Mouse (Mus musculus): Measurements from ENCODE around the gene Fhdc1. TPM values are rescaled to one million over a fixed set of nuclear protein-coding genes. Genes with fewer than 3 reads are reported as not detected.

The Fhdc1 gene
- polyA plus RNA-seq, 1 experiment from 2014 or later, result 59.2 TPM

DNA sequence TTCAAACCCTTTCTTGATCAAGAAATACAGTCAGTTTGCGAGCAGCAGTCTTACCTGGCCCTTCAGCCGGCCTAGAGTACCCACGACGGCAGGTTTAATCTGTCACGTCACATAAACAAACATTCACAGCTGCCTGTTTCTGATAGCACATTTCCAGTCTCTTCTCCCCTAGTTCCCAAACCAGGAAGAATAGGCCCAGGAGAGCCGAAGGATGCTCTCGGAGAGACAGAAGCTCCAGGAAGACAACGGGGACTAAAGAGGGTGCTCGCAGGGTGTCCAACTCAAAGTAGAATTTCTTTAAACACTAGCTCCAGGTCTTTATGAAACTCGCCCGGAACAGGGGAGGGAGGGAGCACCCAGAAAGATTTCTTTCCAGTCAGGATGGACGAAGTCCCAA is 1.3 kb downstream of the Fhdc1 start:
- Histone ChIP-seq H3K9ac (ENCODE audit: low read depth, low read length) (peak overlapping the region; percentile 91), H3K9me3 (replicated peaks; ENCODE audit: control insufficient read depth, low read length) (no peaks in the 10 kb centered on the region), H3K27me3 (ENCODE audit: control insufficient read depth, insufficient read depth, low read depth, low read length) (peaks cover 25% of the 10 kb centered on the region), H3K4me1 (ENCODE audit: control insufficient read depth, low read depth, low read length) (peaks cover 42% of the 10 kb centered on the region), H3K4me2 (ENCODE audit: low read depth, low read length) (peak overlapping the region; percentile 97), H3K4me3 (ENCODE audit: low read depth, low read length) (peak overlapping the region; percentile 80), H3K27ac (ENCODE audit: low read length) (peak overlapping the region; percentile 86), H3K36me3 (ENCODE audit: control insufficient read depth, insufficient read depth) (peaks cover 14% of the 10 kb centered on the region)
- ATAC-seq (ENCODE audit: low read depth), result peak; percentile 66
- 4% methylated on average over 12 of the region's 12 CpGs for WGBS (ENCODE audit: insufficient replicate concordance)

DNA sequence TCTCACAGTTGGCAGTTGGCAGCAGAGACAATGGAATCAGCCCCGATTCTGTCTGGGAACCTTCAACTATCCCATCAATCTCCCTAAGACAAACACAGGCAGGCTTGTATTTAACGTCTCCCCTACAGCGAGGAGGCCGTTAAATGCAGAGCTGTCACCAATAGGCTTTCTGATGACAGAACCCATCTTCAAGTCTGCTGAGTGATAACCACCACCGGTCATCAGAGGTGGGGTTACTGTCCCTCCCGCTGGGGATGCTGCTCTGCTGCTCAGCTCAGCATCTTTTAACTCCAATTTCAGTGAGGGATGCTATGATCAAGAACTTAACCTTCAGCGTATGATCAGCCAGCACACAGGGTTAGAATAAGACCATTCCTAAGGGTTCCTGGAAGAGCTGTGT is 2.0 kb downstream of the Fhdc1 start:
- Histone ChIP-seq H3K9ac (ENCODE audit: low read depth, low read length) (peak overlapping the region; percentile 91), H3K27ac (ENCODE audit: low read length) (peak overlapping the region; percentile 86), H3K4me1 (ENCODE audit: control insufficient read depth, low read depth, low read length) (peaks cover 49% of the 10 kb centered on the region), H3K4me3 (ENCODE audit: low read depth, low read length) (peak overlapping the region; percentile 80), H3K27me3 (ENCODE audit: control insufficient read depth, insufficient read depth, low read depth, low read length) (peaks cover 25% of the 10 kb centered on the region), H3K4me2 (ENCODE audit: low read depth, low read length) (peak overlapping the region; percentile 97), H3K36me3 (ENCODE audit: control insufficient read depth, insufficient read depth) (peaks cover 20% of the 10 kb centered on the region), H3K9me3 (replicated peaks; ENCODE audit: control insufficient read depth, low read length) (no peaks in the 10 kb centered on the region)
- WGBS (ENCODE audit: insufficient replicate concordance), result 7% methylated on average over 7 of the region's 7 CpGs
- peak; percentile 56 for ATAC-seq (ENCODE audit: low read depth)

DNA sequence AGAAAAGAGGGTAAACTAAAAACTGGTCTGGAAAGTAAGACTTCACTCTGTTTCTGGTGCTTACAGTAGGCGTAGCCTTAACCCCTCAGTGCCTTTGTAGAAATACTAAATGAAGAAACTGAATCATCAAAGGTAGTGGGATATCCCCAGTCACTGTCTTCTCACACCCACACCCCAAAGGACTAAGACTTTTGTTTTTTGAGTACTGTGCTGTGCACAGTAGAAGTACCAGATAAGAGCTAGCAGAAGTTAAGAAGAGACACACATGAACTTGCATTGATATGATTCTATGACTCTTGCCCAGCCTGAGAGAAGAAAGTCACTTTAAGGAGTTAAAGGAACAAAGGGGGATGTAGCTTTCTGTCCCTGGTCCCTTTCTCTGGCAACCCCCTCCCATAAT is 2.7 kb downstream of the Fhdc1 start:
- peak overlapping the region; percentile 91 for H3K9ac ChIP-seq (ENCODE audit: low read depth, low read length)
- H3K36me3 ChIP-seq (ENCODE audit: control insufficient read depth, insufficient read depth), result peaks cover 23% of the 10 kb centered on the region
- ATAC-seq (ENCODE audit: low read depth), result no peak
- peak overlapping the region; percentile 80 for H3K4me3 ChIP-seq (ENCODE audit: low read depth, low read length)
- peak overlapping the region; percentile 97 for H3K4me2 ChIP-seq (ENCODE audit: low read depth, low read length)
- peaks cover 55% of the 10 kb centered on the region for H3K4me1 ChIP-seq (ENCODE audit: control insufficient read depth, low read depth, low read length)
- H3K9me3 ChIP-seq (replicated peaks; ENCODE audit: control insufficient read depth, low read length), result no peaks in the 10 kb centered on the region
- 43% methylated on average over 1 of the region's 1 CpGs for WGBS (ENCODE audit: insufficient replicate concordance)
- H3K27ac ChIP-seq (ENCODE audit: low read length), result peak overlapping the region; percentile 86
- H3K27me3 ChIP-seq (ENCODE audit: control insufficient read depth, insufficient read depth, low read depth, low read length), result peaks cover 22% of the 10 kb centered on the region

DNA sequence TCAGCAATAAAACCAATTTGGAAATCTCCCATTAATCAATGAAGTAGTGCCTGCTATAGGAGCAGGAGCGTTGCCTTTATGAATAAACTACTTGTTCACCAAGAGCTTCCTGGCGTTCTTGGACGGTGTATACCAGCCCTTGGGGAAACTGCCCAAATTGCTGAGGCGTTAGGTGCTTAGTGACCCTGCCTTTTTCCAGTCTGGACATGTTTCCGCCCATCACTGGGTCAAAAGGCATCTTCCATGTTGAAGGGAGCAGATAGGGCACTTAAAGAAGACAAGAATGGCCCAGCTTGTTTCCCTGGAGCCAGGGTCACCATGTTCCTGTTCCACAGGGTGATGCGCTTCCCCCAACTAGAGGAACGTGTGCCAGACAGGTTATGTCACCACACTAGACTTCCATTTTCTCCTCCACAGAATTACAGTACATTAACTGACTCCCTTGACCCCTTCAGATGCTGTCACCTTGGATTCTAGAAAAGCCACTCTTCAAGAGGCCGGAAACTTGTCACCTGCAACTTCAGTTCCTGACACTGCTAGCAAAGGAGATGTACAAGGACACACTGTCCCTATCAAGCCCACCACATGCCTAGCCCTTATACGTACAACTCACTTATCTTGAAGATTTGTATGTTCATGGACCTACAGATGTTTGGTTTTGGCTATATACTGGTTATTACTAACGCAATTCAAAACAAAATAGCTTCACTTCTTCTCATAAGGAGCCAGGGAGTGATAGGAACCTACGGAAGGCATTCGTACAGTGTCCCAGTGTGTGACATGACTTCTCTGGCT is 5.1 kb downstream of the Fhdc1 start:
- Histone ChIP-seq H3K9me3 (replicated peaks; ENCODE audit: control insufficient read depth, low read length) (no peaks in the 10 kb centered on the region), H3K27ac (ENCODE audit: low read length) (peak overlapping the region; percentile 33; the same call in 1 of the 2 replicates), H3K4me1 (ENCODE audit: control insufficient read depth, low read depth, low read length) (peaks cover 61% of the 10 kb centered on the region), H3K4me2 (ENCODE audit: low read depth, low read length) (peak overlapping the region; percentile 97), H3K36me3 (ENCODE audit: control insufficient read depth, insufficient read depth) (peaks cover 25% of the 10 kb centered on the region), H3K4me3 (ENCODE audit: low read depth, low read length) (peak overlapping the region; percentile 80), H3K9ac (ENCODE audit: low read depth, low read length) (peak overlapping the region; percentile 17; the same call in 1 of the 2 replicates), H3K27me3 (ENCODE audit: control insufficient read depth, insufficient read depth, low read depth, low read length) (peaks cover 16% of the 10 kb centered on the region)
- WGBS (ENCODE audit: insufficient replicate concordance), result 78% methylated on average over 12 of the region's 12 CpGs
- no peak for ATAC-seq (ENCODE audit: low read depth)

DNA sequence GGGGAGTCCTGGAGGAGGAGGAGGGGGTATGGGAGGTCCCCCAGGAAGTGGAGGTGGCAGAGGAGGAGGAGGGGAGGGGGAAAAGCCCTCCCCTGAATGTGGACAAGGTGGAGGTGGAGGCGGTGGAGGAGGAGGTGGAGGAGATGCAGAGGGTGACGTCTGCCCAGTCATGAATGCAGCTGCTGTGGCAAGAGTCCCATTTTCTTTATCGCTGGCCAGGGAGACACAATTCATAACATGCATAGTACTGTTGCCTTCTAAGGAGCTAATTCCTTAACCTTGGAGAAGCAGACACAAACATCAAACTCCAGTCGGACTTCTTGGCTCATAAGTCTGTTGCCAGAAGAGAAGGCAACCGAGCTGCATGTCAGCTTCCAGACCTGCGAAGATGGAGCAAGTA is 5.8 kb downstream of the Fhdc1 start:
- WGBS (ENCODE audit: insufficient replicate concordance), result 76% methylated on average over 6 of the region's 6 CpGs
- H3K27ac ChIP-seq (ENCODE audit: low read length), result no peak overlapping the region
- H3K4me2 ChIP-seq (ENCODE audit: low read depth, low read length), result peak overlapping the region; percentile 61
- H3K36me3 ChIP-seq (ENCODE audit: control insufficient read depth, insufficient read depth), result peaks cover 33% of the 10 kb centered on the region
- no peaks in the 10 kb centered on the region for H3K9me3 ChIP-seq (replicated peaks; ENCODE audit: control insufficient read depth, low read length)
- H3K27me3 ChIP-seq (ENCODE audit: control insufficient read depth, insufficient read depth, low read depth, low read length), result peaks cover 10% of the 10 kb centered on the region
- ATAC-seq (ENCODE audit: low read depth), result no peak
- peak overlapping the region; percentile 40; the same call in 1 of the 2 replicates for H3K9ac ChIP-seq (ENCODE audit: low read depth, low read length)
- H3K4me3 ChIP-seq (ENCODE audit: low read depth, low read length), result peak overlapping the region; percentile 39
- peaks cover 68% of the 10 kb centered on the region for H3K4me1 ChIP-seq (ENCODE audit: control insufficient read depth, low read depth, low read length)

DNA sequence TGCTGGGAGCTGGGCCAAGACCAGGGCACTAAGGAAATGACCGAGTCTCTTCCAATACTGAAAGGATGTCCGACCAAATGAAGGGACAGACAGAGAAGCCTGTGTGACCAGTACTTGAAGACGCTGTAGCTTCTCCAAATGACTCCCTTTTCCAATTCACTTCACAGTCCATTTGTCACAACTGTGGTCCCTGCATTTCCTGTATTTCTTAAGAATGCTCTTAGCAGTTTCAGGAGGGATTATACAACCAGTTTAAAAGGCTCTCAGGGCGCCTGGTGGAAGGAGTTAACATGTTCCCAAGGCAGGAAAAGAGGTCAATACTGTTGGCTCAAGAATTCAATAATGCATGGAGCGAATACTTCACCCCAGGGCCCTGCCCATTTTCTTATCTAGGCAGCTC is 7.3 kb downstream of the Fhdc1 start:
- H3K4me3 ChIP-seq (ENCODE audit: low read depth, low read length), result peak overlapping the region; percentile 39
- peak overlapping the region; percentile 63 for H3K9ac ChIP-seq (ENCODE audit: low read depth, low read length)
- peak overlapping the region; percentile 61 for H3K4me2 ChIP-seq (ENCODE audit: low read depth, low read length)
- WGBS (ENCODE audit: insufficient replicate concordance), result 55% methylated on average over 5 of the region's 5 CpGs
- no peak for ATAC-seq (ENCODE audit: low read depth)
- no peaks in the 10 kb centered on the region for H3K9me3 ChIP-seq (replicated peaks; ENCODE audit: control insufficient read depth, low read length)
- peaks cover 82% of the 10 kb centered on the region for H3K4me1 ChIP-seq (ENCODE audit: control insufficient read depth, low read depth, low read length)
- peak overlapping the region; percentile 90 for H3K27ac ChIP-seq (ENCODE audit: low read length)
- H3K36me3 ChIP-seq (ENCODE audit: control insufficient read depth, insufficient read depth), result peaks cover 37% of the 10 kb centered on the region
- H3K27me3 ChIP-seq (ENCODE audit: control insufficient read depth, insufficient read depth, low read depth, low read length), result peaks cover 3% of the 10 kb centered on the region

DNA sequence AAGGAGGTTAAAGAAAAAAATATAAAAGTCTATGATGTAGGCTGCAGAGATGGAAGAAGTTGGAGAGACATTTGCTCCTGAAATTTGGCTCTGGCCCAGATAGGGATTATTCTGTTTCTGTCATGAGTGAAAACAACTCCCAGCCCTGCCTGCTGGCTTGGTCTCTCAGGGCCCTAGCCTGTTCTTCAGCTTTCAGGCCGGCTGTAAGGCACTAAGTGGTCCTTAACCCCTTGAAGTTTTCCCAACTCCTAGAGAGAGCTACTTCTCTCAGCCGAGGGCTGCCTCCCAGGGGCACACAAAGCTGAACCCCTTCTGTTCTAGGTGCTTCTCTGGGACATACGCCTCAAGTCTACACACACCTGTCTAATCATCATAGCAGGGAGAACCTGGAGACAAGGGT is 7.7 kb downstream of the Fhdc1 start:
- Histone ChIP-seq H3K27me3 (ENCODE audit: control insufficient read depth, insufficient read depth, low read depth, low read length) (no peaks in the 10 kb centered on the region), H3K27ac (ENCODE audit: low read length) (peak overlapping the region; percentile 90), H3K4me1 (ENCODE audit: control insufficient read depth, low read depth, low read length) (peaks cover 87% of the 10 kb centered on the region), H3K36me3 (ENCODE audit: control insufficient read depth, insufficient read depth) (peaks cover 37% of the 10 kb centered on the region), H3K4me3 (ENCODE audit: low read depth, low read length) (peak overlapping the region; percentile 39), H3K9me3 (replicated peaks; ENCODE audit: control insufficient read depth, low read length) (no peaks in the 10 kb centered on the region), H3K4me2 (ENCODE audit: low read depth, low read length) (peak overlapping the region; percentile 61), H3K9ac (ENCODE audit: low read depth, low read length) (peak overlapping the region; percentile 63)
- no peak for ATAC-seq (ENCODE audit: low read depth)
- 59% methylated on average over 3 of the region's 3 CpGs for WGBS (ENCODE audit: insufficient replicate concordance)

DNA sequence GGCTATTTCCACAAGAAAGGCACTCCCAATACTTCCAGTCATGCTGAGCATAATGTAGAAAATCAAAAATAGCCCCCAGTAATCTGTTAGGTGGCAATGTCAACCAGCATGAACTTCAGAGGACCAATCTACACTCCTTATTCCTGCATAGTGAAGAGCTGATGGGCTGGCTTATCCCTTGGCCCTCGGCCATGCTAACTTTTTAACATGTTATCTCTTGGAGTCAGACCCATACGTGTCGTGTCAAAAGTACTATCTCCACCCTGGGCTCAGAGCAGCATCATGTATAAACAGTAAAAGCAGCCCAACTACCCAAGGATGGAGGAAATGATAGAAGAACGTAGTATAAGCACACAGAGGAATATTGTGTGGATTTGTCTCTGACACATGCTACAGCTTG is 9.1 kb downstream of the Fhdc1 start:
- peak overlapping the region; percentile 90 for H3K27ac ChIP-seq (ENCODE audit: low read length)
- no peaks in the 10 kb centered on the region for H3K27me3 ChIP-seq (ENCODE audit: control insufficient read depth, insufficient read depth, low read depth, low read length)
- H3K4me1 ChIP-seq (ENCODE audit: control insufficient read depth, low read depth, low read length), result peaks cover 88% of the 10 kb centered on the region
- WGBS (ENCODE audit: insufficient replicate concordance), result 24% methylated on average over 4 of the region's 4 CpGs
- ATAC-seq (ENCODE audit: low read depth), result peak; percentile 96
- peak overlapping the region; percentile 39 for H3K4me3 ChIP-seq (ENCODE audit: low read depth, low read length)
- H3K9ac ChIP-seq (ENCODE audit: low read depth, low read length), result peak overlapping the region; percentile 63
- H3K36me3 ChIP-seq (ENCODE audit: control insufficient read depth, insufficient read depth), result peaks cover 35% of the 10 kb centered on the region
- peak overlapping the region; percentile 61 for H3K4me2 ChIP-seq (ENCODE audit: low read depth, low read length)
- no peaks in the 10 kb centered on the region for H3K9me3 ChIP-seq (replicated peaks; ENCODE audit: control insufficient read depth, low read length)

DNA sequence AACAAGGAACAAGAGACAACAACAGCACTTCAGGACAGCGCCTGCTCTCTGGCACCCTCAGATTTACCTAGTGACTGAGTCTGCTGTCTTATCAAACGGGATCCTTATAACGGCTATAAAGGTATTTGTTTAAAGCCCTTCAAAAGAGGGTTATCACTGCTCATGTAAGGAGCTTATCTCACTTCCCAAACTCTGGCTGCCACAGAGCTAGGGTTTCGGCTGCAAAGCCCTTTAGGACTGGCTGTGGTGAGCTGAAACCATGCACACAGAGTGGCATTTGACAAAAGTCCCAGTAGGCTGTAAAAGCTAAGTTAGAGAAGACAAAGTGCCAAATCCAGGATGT is 12.1 kb downstream of the Fhdc1 start:
- Histone ChIP-seq H3K36me3 (ENCODE audit: control insufficient read depth, insufficient read depth) (peaks cover 36% of the 10 kb centered on the region), H3K4me1 (ENCODE audit: control insufficient read depth, low read depth, low read length) (peaks cover 70% of the 10 kb centered on the region), H3K27me3 (ENCODE audit: control insufficient read depth, insufficient read depth, low read depth, low read length) (no peaks in the 10 kb centered on the region), H3K27ac (ENCODE audit: low read length) (peak overlapping the region; percentile 65), H3K4me3 (ENCODE audit: low read depth, low read length) (peak overlapping the region; percentile 31), H3K4me2 (ENCODE audit: low read depth, low read length) (peak overlapping the region; percentile 49), H3K9me3 (replicated peaks; ENCODE audit: control insufficient read depth, low read length) (no peaks in the 10 kb centered on the region), H3K9ac (ENCODE audit: low read depth, low read length) (peak overlapping the region; percentile 19)
- 14% methylated on average over 4 of the region's 4 CpGs for WGBS (ENCODE audit: insufficient replicate concordance)
- ATAC-seq (ENCODE audit: low read depth), result peak; percentile 6
